Mouse (Mus musculus) small intestine, adult 2 months (tissue): ENCODE data around the gene Stk32c. TPM values are rescaled to one million over a fixed set of nuclear protein-coding genes. Genes with fewer than 3 reads are reported as not detected.

ENCODE experiments used
- H3K27ac ChIP-seq: fragments of 200-500 bp; 2 replicates; pipeline ENCODE4 v1.5.1; 2012; ENCODE audit warnings: low read depth, low read length, control low read depth, inconsistent platforms; ENCODE audit not compliant: insufficient read depth
- H3K27me3 ChIP-seq: fragments of 200-500 bp; 2 replicates; pipeline ENCODE4 v1.6.1; 2012; ENCODE audit warnings: mild to moderate bottlenecking, moderate library complexity, low read length, inconsistent platforms; ENCODE audit not compliant: control insufficient read depth, insufficient read depth
- H3K36me3 ChIP-seq: fragments of 200-500 bp; 2 replicates; pipeline ENCODE4 v1.6.1; 2012; ENCODE audit warnings: mild to moderate bottlenecking, low read length, control low read depth, inconsistent platforms; ENCODE audit not compliant: control insufficient read depth, insufficient read depth
- H3K4me1 ChIP-seq: fragments of 200-500 bp; 2 replicates; pipeline ENCODE4 v1.6.1; 2012; ENCODE audit warnings: low read length, inconsistent platforms, mixed read lengths; ENCODE audit not compliant: control insufficient read depth, insufficient read depth, insufficient read length
- H3K4me3 ChIP-seq: fragments of 200-500 bp; 2 replicates; pipeline ENCODE4 v1.5.1; 2012; ENCODE audit warnings: low read depth, mild to moderate bottlenecking, control low read depth, inconsistent platforms, low read length, moderate library complexity
- CTCF ChIP-seq: fragments of 200-500 bp; IDR thresholded peaks from 2 replicates; pipeline ENCODE4 v1.5.1; 2012; ENCODE audit warnings: low read depth, mild to moderate bottlenecking, control low read depth, inconsistent platforms, low read length, moderate library complexity, mixed read lengths; ENCODE audit not compliant: insufficient replicate concordance, insufficient read length; ENCODE audit errors: extremely low read depth
- POLR2A ChIP-seq: fragments of 200-500 bp; IDR thresholded peaks from 2 replicates; pipeline ENCODE4 v1.6.1; 2012; ENCODE audit warnings: low read depth, mild to moderate bottlenecking, control low read depth, inconsistent platforms, low read length, moderate library complexity
- WGBS: fragments of 180-500 bp; shearing (Covaris S2); methylation state at CpG from one replicate; pipeline ENCODE4 v1.1.7; 2018; 5-methylcytosine and 5-hydroxymethylcytosine counted together
- polyA plus RNA-seq: library from polyadenylated mRNA; depleted of rRNA; stranded (reverse); fragments of >200 nt; gene quantifications from 2 replicates; pipeline ENCODE4 v1.2.3, GENCODE M21; 2012

Gene Stk32c
- polyA plus RNA-seq, 1 experiment: 7.7 TPM

DNA sequence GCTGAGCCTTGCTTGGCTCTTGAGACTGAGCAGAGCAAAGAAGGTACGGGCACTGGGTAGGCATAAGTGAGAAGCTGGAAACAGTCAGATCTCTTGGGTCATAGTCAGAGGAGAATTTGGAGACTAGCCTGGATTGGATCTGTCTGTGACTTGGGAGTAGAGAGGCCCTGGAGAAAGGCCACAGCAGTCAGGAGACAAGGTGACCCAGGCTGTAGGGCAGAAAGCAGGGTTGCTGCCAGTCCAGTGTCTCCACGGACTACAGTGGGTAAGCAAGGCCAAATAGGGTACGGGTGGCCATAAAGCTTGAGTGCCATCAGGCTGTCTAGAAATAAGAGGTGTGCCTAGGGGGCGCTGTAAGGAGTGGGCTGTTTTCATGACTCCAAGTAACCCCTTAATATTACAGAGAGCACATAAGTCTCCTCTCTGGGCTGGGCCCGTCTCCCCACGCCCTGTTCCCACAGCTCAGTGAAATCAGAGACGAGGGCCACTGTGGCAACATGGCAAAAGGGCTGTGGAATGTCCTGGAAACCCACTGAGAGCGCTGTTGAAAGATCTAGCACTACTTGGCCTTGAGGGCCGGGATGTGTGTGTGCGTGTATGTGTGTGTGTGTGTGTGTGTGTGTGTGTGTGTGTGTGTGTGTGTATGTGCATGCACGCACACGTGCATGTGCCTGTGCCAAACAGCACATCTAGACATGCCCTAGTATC, 22.7 kb upstream of the Stk32c start:
- Histone ChIP-seq H3K36me3 (no peaks in the 10 kb centered on the region), H3K4me3 (no peak overlapping the region), H3K27me3 (no peaks in the 10 kb centered on the region), H3K4me1 (peaks cover 15% of the 10 kb centered on the region), H3K27ac (peak overlapping the region; percentile 84)
- TF ChIP-seq POLR2A: no peak
- no peak; the same call in 1 of the 2 replicates for TF ChIP-seq CTCF
- 82% methylated on average over 12 of the region's 12 CpGs for WGBS

DNA sequence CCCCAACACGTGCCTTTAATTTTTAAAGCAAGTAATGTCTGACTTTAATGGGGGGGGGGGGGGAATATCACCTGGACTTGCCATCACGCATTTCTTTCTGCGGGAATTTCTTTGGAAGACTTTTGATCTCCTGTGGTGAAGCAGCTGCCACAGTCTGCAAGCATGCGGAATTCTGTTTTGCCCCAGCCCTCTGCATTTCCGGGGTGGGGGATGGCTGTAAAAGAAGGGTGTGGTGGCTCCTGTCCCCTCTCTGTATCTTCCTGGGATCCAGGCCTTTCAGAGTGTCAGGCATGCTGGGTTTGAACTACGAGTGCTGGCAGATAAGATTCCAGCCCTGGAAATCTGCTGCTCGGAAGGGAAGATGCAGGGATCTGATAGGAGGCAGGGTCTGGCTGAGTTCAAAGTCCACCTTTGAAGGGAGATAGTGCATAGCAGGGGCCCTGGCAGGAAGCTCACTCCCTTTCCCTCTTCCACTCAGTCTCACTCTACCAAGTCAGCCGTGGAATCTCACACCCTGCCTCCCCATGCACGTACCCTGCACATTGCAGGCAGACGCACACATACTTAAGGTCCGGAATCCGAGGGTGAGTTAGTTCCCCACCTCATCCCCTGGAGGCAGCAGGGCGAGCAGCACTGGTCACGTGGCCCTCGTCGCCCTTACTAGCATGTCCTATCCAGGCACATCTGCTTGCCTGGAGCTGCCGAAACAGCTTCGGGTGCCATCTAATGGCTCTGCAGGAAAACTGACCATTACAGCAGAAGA, 21.5 kb upstream of the Stk32c start:
- H3K4me3 ChIP-seq: peak overlapping the region; percentile 36
- H3K27me3 ChIP-seq: no peaks in the 10 kb centered on the region
- H3K4me1 ChIP-seq: peaks cover 15% of the 10 kb centered on the region
- H3K36me3 ChIP-seq: no peaks in the 10 kb centered on the region
- H3K27ac ChIP-seq: peak overlapping the region; percentile 84
- TF ChIP-seq POLR2A: no peak
- no peak for TF ChIP-seq CTCF
- WGBS: 8% methylated on average over 18 of the region's 18 CpGs

DNA sequence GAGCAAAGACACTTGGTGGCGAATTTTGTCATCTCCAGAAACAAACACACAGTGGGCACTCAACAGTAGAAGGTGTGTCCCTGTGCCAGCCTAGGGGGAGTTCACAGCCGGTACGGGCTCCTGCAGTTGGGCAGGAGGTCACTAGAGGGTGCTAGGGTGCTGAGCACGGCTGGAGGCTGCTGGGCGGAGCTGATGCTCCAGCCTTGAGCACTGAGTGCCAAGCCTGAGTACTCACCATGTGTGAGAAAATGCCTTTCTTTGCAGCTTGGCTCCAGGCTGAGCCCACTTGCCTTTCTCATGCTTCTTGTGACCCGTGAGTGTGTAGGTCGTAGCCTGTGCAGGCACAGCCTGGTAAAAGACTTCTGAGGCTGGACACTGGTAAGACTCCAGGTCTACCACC, 20.6 kb upstream of the Stk32c start:
- no peaks in the 10 kb centered on the region for H3K36me3 ChIP-seq

DNA sequence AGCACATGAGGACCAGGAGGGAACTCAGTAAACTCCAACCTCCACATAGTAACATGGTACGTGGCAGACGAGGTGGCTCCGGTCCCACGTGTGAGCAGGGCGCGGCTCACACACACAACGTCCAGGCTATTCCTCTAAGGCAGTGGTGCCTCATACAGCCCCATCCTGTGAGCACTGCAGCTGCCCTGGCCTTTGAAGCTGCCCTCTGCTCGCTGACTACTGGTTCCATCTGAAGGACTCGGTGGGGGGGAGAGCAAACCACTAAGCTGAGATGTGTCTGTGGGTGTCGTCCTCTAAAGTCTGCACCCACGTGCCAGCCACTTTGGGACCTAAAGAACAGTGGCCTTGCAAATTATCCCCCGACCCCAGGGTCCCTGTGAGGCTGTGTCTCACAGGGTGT, 17.1 kb upstream of the Stk32c start:
- Histone ChIP-seq H3K27ac (no peak overlapping the region), H3K4me1 (peaks cover 6% of the 10 kb centered on the region), H3K36me3 (no peaks in the 10 kb centered on the region), H3K27me3 (no peaks in the 10 kb centered on the region), H3K4me3 (no peak overlapping the region)
- 43% methylated on average over 12 of the region's 12 CpGs for WGBS
- TF ChIP-seq POLR2A (no peak), CTCF (no peak)

More for the DNA sequence above, 20.6 kb upstream of the Stk32c start:
- H3K27ac ChIP-seq: no peak overlapping the region
- no peaks in the 10 kb centered on the region for H3K27me3 ChIP-seq
- no peak overlapping the region for H3K4me3 ChIP-seq
- peaks cover 15% of the 10 kb centered on the region for H3K4me1 ChIP-seq
- TF ChIP-seq CTCF (peak; percentile 92), POLR2A (no peak)
- 0% methylated on average over 7 of the region's 7 CpGs for WGBS

GRCm38 (mm10) chr7:139229837-139230236, 16.7 kb upstream of the Stk32c start:
- Histone ChIP-seq H3K4me3 (no peak overlapping the region), H3K4me1 (peaks cover 5% of the 10 kb centered on the region), H3K36me3 (no peaks in the 10 kb centered on the region), H3K27me3 (no peaks in the 10 kb centered on the region), H3K27ac (no peak overlapping the region)
- 70% methylated on average over 5 of the region's 5 CpGs for WGBS
- TF ChIP-seq CTCF (no peak), POLR2A (no peak)

- 59% methylated on average over 6 of the region's 6 CpGs for WGBS
- H3K27me3 ChIP-seq: no peaks in the 10 kb centered on the region
- H3K4me3 ChIP-seq: no peak overlapping the region
- no peak overlapping the region for H3K27ac ChIP-seq
- TF ChIP-seq CTCF (no peak), POLR2A (no peak)
- peaks cover 6% of the 10 kb centered on the region; the same call in 1 of the 2 replicates for H3K4me1 ChIP-seq
- no peaks in the 10 kb centered on the region for H3K36me3 ChIP-seq
Observed at GRCm38 (mm10) chr7:139228447-139229171, 15.5 kb upstream of the Stk32c start.
